Mouse (Mus musculus): ENCODE measurements around the gene Cdc42bpg.

Gene Cdc42bpg

GRCm38 (mm10) chr19:6306137-6306551 is at the start of gene Cdc42bpg:
Gene Cdc42bpg (plus strand): TSS chr19:6306456.
- peak; percentile 78 for DNase-seq (ENCODE audit: low spot score)

DNA sequence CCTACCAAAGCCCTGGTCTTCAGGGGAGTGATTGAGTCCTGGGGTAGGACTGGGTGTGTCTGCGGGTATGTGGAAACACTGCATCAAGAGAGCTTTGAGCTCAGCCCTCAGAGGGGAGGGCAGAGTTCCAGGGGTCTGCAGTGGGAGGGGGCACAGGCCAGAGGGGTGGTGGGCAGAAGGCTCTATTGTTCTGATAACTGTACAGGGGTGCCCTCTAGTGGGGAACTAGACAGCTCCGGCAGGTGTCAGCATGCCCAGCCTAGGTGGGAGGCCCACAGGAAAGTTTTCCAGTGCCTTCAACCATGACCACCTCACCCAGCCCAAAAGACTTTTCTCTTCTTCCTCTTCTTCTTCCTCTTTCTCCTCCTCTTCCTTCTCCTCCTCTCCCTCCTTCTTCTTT is 45.8 kb upstream of the Cdc42bpg start:
- peak; percentile 70 for DNase-seq (ENCODE audit: low spot score)

- no peak for DNase-seq (ENCODE audit: low spot score)
These were observed 45.3 kb upstream of the Cdc42bpg start for GRCm38 (mm10) chr19:6260946-6261345.

- DNase-seq (ENCODE audit: low spot score), result no peak
These were observed 44.9 kb upstream of the Cdc42bpg start for GRCm38 (mm10) chr19:6261379-6261778.

GRCm38 (mm10) chr19:6262222-6262621 is 44.0 kb upstream of the Cdc42bpg start:
- peak; percentile 78 for DNase-seq (ENCODE audit: low spot score)

DNA sequence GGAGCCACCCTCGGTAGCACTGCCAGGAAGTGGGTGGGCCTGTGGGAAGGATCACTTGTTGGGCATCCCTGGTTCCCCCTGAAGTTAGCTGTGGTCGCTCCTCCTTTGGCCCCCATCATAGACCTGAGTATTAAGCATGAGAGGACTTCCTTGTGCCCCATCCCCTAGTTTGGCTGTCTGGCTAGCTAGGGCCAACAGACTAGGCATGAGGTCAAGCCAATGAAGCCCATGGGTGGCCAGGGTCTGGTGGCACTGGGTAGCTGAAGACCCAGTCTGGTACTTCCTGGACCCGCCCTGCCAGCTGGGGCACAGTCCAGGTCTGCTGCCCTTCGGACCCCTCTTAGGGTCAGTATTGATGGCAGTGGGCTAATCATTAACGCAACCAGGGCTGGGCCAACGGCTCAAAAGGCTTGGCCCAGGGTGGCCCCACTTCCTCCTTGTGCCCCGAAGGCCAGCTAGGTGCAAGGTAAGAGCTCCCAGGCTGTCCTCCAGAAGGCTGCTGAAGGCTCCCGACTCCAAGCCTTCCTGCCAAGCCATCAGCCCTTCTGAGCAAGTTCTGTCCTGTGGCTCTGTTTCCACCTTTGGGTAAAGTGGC is 43.3 kb upstream of the Cdc42bpg start:
- no peak for DNase-seq (ENCODE audit: low spot score)

GRCm38 (mm10) chr19:6264200-6264599 is 42.1 kb upstream of the Cdc42bpg start:
- DNase-seq (ENCODE audit: low spot score), result no peak

GRCm38 (mm10) chr19:6264945-6265344 is 41.3 kb upstream of the Cdc42bpg start:
- DNase-seq (ENCODE audit: low spot score), result no peak

DNA sequence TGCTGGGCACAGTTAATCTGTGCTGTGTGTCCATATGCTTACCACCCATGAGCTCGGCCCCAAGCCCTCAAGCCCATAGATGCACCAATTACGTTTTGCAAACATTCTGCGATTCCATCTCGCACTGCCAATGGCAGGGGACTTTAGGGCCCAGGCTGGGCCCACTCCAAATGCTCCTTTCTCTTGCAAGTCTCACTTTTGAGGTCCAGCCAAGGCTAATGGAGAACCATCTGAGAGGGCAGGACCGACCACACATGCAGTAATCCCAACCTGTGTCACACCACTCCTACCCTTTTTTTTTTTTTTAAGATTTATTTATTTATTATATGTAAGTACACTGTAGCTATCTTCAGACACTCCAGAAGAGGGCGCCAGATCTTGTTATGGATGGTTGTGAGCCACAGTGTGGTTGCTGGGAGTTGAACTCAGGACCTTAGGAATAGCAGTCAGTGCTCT is 40.5 kb upstream of the Cdc42bpg start:
- no peak for DNase-seq (ENCODE audit: low spot score)

DNA sequence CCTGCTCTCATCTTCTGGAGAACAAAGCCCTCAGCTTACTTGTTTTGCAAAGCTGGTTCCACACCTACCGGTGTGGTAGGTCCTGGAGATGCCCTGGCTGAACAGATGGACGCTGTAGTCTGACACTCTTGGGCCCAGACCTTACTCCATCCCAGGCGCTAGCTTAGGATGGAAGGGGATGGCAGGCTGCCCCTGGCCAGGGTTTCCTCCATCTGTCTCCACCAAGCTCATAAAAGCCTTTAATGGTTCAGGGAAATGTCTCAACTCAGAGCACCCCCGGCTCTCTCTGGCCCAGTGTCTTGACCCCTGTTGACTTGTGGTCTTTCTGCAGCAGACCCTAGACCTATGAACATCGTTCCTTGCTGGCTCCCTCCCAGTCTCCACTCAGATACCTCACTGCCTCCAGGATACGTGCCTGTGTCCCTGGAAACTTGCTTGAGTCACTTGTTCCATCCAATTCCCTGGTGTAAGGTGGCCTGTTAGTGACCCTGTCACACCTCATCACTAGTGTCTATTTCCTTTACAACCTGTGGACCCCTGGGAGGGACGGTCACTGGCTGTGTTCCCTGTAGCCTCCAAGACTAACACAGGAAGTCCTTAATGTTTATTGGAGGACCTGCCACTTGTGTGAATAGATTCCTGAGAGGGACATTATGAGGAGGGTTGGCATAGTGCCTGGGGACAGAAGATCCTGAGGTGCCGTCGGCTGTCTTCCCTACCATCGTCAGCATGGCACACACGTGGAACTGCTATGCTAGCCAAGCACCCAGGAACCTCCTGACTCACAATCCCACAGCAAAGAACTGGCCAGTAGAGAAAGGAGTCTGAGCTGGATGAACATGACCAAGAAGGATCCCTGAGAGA is 38.7 kb upstream of the Cdc42bpg start:
- DNase-seq (ENCODE audit: low spot score), result no peak

DNA sequence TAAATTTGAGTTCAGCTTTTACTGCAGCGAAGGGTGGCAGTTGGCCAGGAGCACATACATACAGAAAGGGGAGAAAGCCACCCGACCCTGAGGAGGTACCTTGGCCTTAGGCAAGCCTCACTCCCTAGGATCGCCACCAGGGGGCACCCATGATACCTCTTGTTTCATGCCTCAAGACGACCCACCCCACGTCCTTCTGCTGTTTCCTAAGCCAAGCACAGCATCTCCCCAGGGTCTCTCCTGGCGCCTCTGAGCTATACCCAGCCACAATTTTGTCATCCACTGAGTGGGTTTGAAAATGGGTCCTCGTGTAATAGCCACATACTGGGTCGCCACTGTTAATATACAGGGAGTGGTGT is 38.1 kb upstream of the Cdc42bpg start:
- peak; percentile 96 for DNase-seq (ENCODE audit: low spot score)

DNA sequence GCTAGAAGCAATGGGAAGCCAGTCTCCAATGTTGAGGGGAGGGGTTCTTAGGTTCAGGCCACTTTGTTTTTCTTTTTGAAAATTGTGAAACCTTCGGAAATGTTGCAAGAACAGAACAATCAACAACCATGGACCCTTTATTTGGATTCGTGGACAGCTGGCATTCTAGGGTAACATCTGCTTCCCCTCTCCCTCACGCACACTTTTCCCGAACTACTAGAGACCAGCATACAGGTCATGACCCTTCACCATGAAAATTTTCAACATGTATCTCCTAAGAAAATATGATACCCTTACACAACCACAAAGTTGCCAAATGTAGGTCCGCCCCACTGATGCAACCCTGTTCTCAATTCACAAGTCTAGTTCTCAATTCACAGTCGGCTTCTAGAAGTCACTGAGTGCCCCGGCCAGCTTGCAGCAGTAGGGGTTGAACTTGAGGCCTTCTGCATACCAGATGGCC is 37.6 kb upstream of the Cdc42bpg start:
- DNase-seq (ENCODE audit: low spot score), result no peak

- DNase-seq (ENCODE audit: low spot score), result no peak
These were observed 36.3 kb upstream of the Cdc42bpg start for GRCm38 (mm10) chr19:6269798-6270475.

DNA sequence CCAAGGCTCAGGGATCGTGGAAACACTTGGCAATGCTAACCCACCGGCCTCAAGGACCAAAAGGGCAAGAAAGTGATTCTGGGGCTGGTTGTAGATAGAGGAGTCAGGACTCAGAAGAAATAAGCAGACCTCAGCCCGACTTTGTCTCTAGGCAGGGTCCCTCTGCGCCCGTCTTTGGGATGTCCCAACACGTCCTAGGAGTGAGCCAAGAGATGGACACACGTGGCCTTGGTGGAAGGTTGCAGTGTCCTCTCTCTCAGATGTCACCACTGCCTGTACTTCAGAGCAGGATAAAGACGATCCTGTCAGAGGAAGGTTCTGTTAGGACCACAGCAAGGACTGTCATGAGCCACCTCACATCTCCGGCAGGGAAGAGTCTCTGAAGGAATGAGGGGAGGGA is 35.6 kb upstream of the Cdc42bpg start:
- no peak for DNase-seq (ENCODE audit: low spot score)

GRCm38 (mm10) chr19:6271206-6271605 is 35.0 kb upstream of the Cdc42bpg start:
- DNase-seq (ENCODE audit: low spot score), result no peak

GRCm38 (mm10) chr19:6272053-6272452 is 34.2 kb upstream of the Cdc42bpg start:
- no peak for DNase-seq (ENCODE audit: low spot score)

DNA sequence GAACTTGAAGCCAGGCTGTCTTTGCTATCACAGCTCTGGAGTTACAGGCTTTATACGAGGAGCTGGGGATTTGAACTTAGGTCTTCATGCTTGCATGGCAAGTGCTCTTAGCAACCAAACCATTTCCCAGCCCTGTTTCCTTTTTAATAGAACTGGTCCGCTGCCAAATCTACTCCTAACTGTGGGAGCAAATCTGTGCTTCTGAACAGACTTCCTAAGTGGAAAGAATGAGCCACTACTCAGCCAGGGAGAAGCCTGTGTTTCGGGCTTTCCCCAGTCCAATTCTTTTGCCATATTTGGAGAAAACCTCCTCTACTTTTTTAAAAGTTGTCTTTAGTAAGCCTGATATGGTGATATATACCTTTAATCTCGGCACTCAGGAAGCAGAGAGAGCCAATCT is 33.5 kb upstream of the Cdc42bpg start:
- DNase-seq (ENCODE audit: low spot score), result no peak

- DNase-seq (ENCODE audit: low spot score), result no peak
These were observed 32.7 kb upstream of the Cdc42bpg start for GRCm38 (mm10) chr19:6273592-6273991.

- no peak for DNase-seq (ENCODE audit: low spot score)
These were observed 32.2 kb upstream of the Cdc42bpg start for GRCm38 (mm10) chr19:6273998-6274608.

DNA sequence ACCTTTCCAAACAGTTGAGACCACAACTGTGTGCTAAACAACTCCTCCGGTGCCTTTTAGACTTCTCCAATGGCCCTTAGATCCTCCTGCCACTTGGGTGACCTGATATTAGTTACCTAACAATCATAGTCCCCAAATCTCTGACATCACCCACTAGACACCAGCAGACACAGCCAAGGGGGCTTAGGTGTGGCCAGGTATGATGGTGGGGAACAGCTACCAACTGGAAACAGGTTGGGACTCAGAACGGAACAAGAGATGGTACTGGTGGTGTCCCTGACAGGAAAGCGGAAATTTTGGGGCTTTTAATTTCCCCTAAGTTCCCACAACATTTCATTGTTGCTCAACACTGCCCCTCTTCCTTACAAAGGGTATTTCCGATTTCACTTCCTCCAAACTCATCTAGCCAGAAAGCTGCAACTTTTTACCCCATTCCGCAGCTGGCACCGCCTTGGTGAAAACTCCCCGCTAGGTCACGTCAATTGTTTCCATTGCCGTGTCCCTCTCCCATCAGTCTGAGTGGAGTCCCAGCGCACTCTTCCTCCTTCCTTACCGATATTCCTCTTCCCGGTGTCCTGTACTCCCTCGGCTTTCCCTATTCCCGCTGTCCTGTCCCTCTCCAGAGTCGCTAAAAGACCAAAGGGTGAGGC is 30.4 kb upstream of the Cdc42bpg start:
- DNase-seq (ENCODE audit: low spot score), result no peak

- DNase-seq (ENCODE audit: low spot score), result peak; percentile 99
These were observed 29.5 kb upstream of the Cdc42bpg start, which contains the start of gene Ehd1 for GRCm38 (mm10) chr19:6276426-6277421. Gene Ehd1 (plus strand): TSS chr19:6276725.

Data from retina, embryonic 14.5 days (tissue).